Mouse (Mus musculus) thymus, postnatal 0 days (tissue): ENCODE measurements around the gene 1700020N01Rik. TPM values are rescaled to one million over a fixed set of nuclear protein-coding genes. Genes with fewer than 3 reads are reported as not detected.

Source experiments
- DNase-seq: peaks from one replicate; pipeline ENCODE4 v3.0.0-alpha.2; 2015; ENCODE audit warnings: low spot score
- polyA plus RNA-seq: library from polyadenylated mRNA; unstranded; fragments of >200 nt; fragmentation: Nextera tagmentation; extraction: Ambion mirVana; gene quantifications from 2 replicates; pipeline ENCODE4 v1.2.1, GENCODE M21; 2015

Gene 1700020N01Rik
- polyA plus RNA-seq, 1 experiment from 2014 or later: 0.34 TPM

- DNase-seq: no peak
These were observed 11.5 kb downstream of the 1700020N01Rik start for GRCm38 (mm10) chr10:21604476-21604875.

GRCm38 (mm10) chr10:21605011-21605571 is 12.1 kb downstream of the 1700020N01Rik start:
- DNase-seq: no peak

- no peak for DNase-seq
These were observed 12.7 kb downstream of the 1700020N01Rik start for GRCm38 (mm10) chr10:21605601-21606000.

GRCm38 (mm10) chr10:21606931-21607330 is 14.0 kb downstream of the 1700020N01Rik start:
- DNase-seq: no peak

GRCm38 (mm10) chr10:21609583-21609982 is 16.6 kb downstream of the 1700020N01Rik start:
- DNase-seq: no peak

GRCm38 (mm10) chr10:21613021-21613860 is 20.3 kb downstream of the 1700020N01Rik start:
- DNase-seq: no peak

GRCm38 (mm10) chr10:21614520-21614919 is 21.6 kb downstream of the 1700020N01Rik start:
- DNase-seq: no peak

- DNase-seq: no peak
These were observed 26.0 kb downstream of the 1700020N01Rik start for GRCm38 (mm10) chr10:21618745-21619508.

GRCm38 (mm10) chr10:21622065-21622464 is 29.1 kb downstream of the 1700020N01Rik start:
- no peak for DNase-seq

- no peak for DNase-seq
These were observed 35.6 kb downstream of the 1700020N01Rik start for GRCm38 (mm10) chr10:21628555-21628954.

- no peak for DNase-seq
These were observed 36.2 kb downstream of the 1700020N01Rik start for GRCm38 (mm10) chr10:21629031-21629740.

- no peak for DNase-seq
These were observed 38.5 kb downstream of the 1700020N01Rik start for GRCm38 (mm10) chr10:21631481-21631880.

GRCm38 (mm10) chr10:21632687-21633086 is 39.7 kb downstream of the 1700020N01Rik start:
- DNase-seq: no peak

GRCm38 (mm10) chr10:21635988-21636710 is 43.2 kb downstream of the 1700020N01Rik start:
- DNase-seq: no peak

- DNase-seq: no peak
These were observed 43.8 kb downstream of the 1700020N01Rik start for GRCm38 (mm10) chr10:21636711-21637081.

- DNase-seq: no peak
These were observed 58.4 kb downstream of the 1700020N01Rik start for GRCm38 (mm10) chr10:21651388-21651787.

- DNase-seq: no peak
These were observed 59.7 kb downstream of the 1700020N01Rik start for GRCm38 (mm10) chr10:21652426-21653345.

GRCm38 (mm10) chr10:21653469-21653868 is 60.5 kb downstream of the 1700020N01Rik start:
- DNase-seq: no peak

- DNase-seq: no peak
These were observed 66.8 kb downstream of the 1700020N01Rik start for GRCm38 (mm10) chr10:21659576-21660246.
